Mouse (Mus musculus) midbrain, embryonic 13.5 days (tissue): Measurements from ENCODE around the gene Map1s. TPM values are rescaled to one million over a fixed set of nuclear protein-coding genes. Genes with fewer than 3 reads are reported as not detected.
A peak's percentile ranks its signal among the peaks of the same experiment; 100 is the strongest.

Experiments used
- ATAC-seq: fragments of 200-750 bp; cut with Nextera tagmentation; 2 replicates; pipeline ENCODE4 v1.8.0; 2017; ENCODE audit warnings: mild to moderate bottlenecking, moderate TSS enrichment, moderate library complexity
- H3K27ac ChIP-seq: fragments of 300-500 bp; sonication (generic); 2 replicates; pipeline ENCODE4 v1.5.1; 2015; ENCODE audit warnings: inconsistent platforms, mild to moderate bottlenecking, moderate library complexity
- H3K27me3 ChIP-seq: fragments of 300-500 bp; sonication (generic); 2 replicates; pipeline ENCODE4 v1.6.1; 2015; ENCODE audit warnings: mild to moderate bottlenecking, inconsistent platforms
- H3K36me3 ChIP-seq: fragments of 300-500 bp; sonication (generic); 2 replicates; pipeline ENCODE4 v1.6.1; 2015; ENCODE audit warnings: mild to moderate bottlenecking, inconsistent platforms
- H3K4me1 ChIP-seq: fragments of 300-500 bp; sonication (generic); replicated peaks from 2 replicates; pipeline ENCODE4 v1.6.1; 2015; ENCODE audit warnings: inconsistent platforms
- H3K4me2 ChIP-seq: fragments of 300-500 bp; sonication (generic); replicated peaks from 2 replicates; pipeline ENCODE4 v1.6.1; 2015; ENCODE audit warnings: moderate library complexity, mild to moderate bottlenecking, inconsistent platforms
- H3K4me3 ChIP-seq: fragments of 300-500 bp; sonication (generic); replicated peaks from 2 replicates; pipeline ENCODE4 v1.5.1; 2015; ENCODE audit warnings: mild to moderate bottlenecking, inconsistent platforms
- H3K9ac ChIP-seq: fragments of 300-500 bp; sonication (generic); replicated peaks from 2 replicates; pipeline ENCODE4 v1.6.1; 2015; ENCODE audit warnings: mild to moderate bottlenecking, inconsistent platforms
- H3K9me3 ChIP-seq: fragments of 300-500 bp; sonication (generic); 2 replicates; pipeline ENCODE4 v1.6.1; 2016; ENCODE audit warnings: mild to moderate bottlenecking, inconsistent platforms
- WGBS: fragments of 180-500 bp; shearing (Covaris S2); methylation state at CpG from one replicate; pipeline ENCODE4 v1.1.7; 2015; 5-methylcytosine and 5-hydroxymethylcytosine counted together
- polyA plus RNA-seq: library from polyadenylated mRNA; unstranded; fragments of >200 nt; fragmentation: Nextera tagmentation; extraction: Ambion mirVana; gene quantifications from 2 replicates; pipeline ENCODE4 v1.2.1, GENCODE M21; 2015

The Map1s gene
- polyA plus RNA-seq, 1 experiment from 2014 or later, result 61.0 TPM

DNA sequence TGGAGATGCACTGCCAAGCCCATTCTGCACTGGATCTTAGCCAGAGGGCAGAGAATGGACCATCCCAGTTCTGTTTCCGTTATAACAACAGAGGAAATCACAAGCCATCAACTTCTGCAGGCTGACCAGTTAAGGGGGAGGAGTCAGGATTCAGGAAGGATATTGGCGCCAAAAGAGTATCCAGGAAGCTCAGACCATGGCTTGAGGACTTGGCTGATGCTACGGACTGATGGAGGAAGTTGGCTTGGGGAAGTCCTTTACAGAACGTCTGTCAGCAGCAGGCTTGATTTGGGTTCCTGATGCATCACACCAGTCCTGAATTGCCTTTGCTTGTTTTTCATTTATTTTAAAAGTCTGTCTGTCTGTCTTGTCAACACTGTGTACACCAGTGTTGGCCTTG is 1.2 kb upstream of the Map1s start:
- 74% methylated on average over 4 of the region's 4 CpGs for WGBS
- Histone ChIP-seq H3K4me1 (peaks cover 19% of the 10 kb centered on the region), H3K9ac (no peak overlapping the region), H3K36me3 (no peaks in the 10 kb centered on the region), H3K27ac (no peak overlapping the region), H3K4me2 (no peak overlapping the region; the same call in 1 of the 2 replicates), H3K27me3 (peaks cover 23% of the 10 kb centered on the region), H3K9me3 (no peaks in the 10 kb centered on the region), H3K4me3 (no peak overlapping the region)
- no peak for ATAC-seq

DNA sequence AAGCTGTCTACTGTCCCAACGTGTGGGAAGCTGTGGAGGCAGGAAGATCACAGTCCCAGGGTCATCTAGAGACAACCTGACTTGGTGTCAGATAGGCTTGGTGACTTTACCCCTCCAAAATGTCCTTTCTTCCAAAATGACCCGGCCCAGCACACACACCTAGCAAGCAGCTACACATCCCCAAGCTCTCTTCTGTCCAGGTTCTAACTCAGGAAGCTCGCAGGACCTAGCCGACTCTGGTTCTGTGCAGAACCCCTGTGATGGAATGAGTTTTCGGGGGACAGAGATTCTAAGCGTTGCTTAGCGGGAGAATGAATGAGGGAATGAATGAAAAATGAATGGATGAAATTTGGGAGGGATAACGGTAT is 285 bp upstream of the Map1s start:
- Histone ChIP-seq H3K9ac (peak overlapping the region; percentile 95), H3K4me1 (peaks cover 19% of the 10 kb centered on the region), H3K36me3 (no peaks in the 10 kb centered on the region), H3K27ac (peak overlapping the region; percentile 88), H3K4me2 (peak overlapping the region; percentile 94), H3K9me3 (no peaks in the 10 kb centered on the region), H3K4me3 (peak overlapping the region; percentile 92), H3K27me3 (peaks cover 23% of the 10 kb centered on the region)
- ATAC-seq, result peak; percentile 64
- 21% methylated on average over 8 of the region's 8 CpGs for WGBS

DNA sequence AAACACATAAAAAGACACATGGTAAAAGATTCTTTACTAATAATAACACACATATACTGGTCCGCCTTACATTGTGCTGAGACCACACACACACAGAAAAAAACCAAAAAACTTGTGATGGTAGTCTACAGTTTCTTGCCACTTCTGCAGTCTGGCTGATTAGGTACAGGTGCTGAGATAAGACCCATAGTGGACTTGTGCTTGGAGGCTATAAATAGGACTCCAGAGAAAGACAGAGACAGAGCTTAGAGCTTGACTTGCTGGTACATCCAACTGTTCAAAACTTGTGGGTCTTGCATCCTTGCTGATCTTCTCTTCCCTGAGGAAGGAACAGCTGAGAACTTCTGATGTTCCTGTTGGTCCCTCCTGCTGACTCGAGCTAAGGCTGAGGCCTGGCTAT is 1.8 kb downstream of the Map1s start:
- peaks cover 20% of the 10 kb centered on the region for H3K36me3 ChIP-seq
- no peak overlapping the region for H3K27ac ChIP-seq
- H3K4me2 ChIP-seq, result no peak overlapping the region
- WGBS, result 88% methylated on average over 2 of the region's 2 CpGs
- peaks cover 19% of the 10 kb centered on the region for H3K4me1 ChIP-seq
- H3K9ac ChIP-seq, result no peak overlapping the region
- ATAC-seq, result no peak
- H3K4me3 ChIP-seq, result no peak overlapping the region
- H3K9me3 ChIP-seq, result no peaks in the 10 kb centered on the region
- peaks cover 17% of the 10 kb centered on the region for H3K27me3 ChIP-seq

DNA sequence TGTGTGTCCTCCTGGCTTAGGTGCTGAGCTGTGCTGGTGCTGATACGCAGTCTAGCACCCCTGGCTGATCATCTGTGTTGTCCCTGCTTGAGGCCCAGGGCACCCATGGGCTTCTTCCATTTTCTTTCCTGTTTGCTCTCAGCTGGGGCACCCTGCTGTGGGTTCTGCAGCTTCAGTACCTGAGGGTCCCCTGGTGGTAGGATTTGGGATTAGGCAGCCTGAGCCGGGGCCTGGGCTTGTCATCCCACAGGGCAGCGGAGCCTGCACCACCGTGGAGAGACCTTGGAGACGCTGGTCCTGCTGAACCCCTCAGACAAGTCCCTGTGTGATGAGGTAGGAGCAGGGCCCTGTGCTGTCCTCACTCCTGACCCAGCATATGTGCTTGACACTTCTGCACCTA is 5.9 kb downstream of the Map1s start:
- Histone ChIP-seq H3K27me3 (no peaks in the 10 kb centered on the region), H3K4me3 (no peak overlapping the region), H3K4me2 (no peak overlapping the region), H3K9me3 (no peaks in the 10 kb centered on the region), H3K36me3 (peaks cover 61% of the 10 kb centered on the region), H3K4me1 (peaks cover 10% of the 10 kb centered on the region), H3K9ac (no peak overlapping the region), H3K27ac (no peak overlapping the region)
- ATAC-seq, result no peak
- 79% methylated on average over 5 of the region's 5 CpGs for WGBS

- Histone ChIP-seq H3K9me3 (no peaks in the 10 kb centered on the region), H3K4me2 (no peak overlapping the region), H3K9ac (no peak overlapping the region), H3K27ac (no peak overlapping the region), H3K36me3 (peaks cover 74% of the 10 kb centered on the region), H3K4me3 (no peak overlapping the region), H3K4me1 (no peaks in the 10 kb centered on the region), H3K27me3 (no peaks in the 10 kb centered on the region)
- WGBS, result 96% methylated on average over 30 of the region's 30 CpGs
- no peak for ATAC-seq
Observed at GRCm38 (mm10) chr8:70912955-70913354, 7.2 kb downstream of the Map1s start.

GRCm38 (mm10) chr8:70913523-70913922 is 7.8 kb downstream of the Map1s start:
- 94% methylated on average over 26 of the region's 26 CpGs for WGBS
- H3K27ac ChIP-seq, result no peak overlapping the region
- H3K4me1 ChIP-seq, result no peaks in the 10 kb centered on the region
- H3K4me3 ChIP-seq, result no peak overlapping the region
- peaks cover 80% of the 10 kb centered on the region for H3K36me3 ChIP-seq
- H3K9me3 ChIP-seq, result no peaks in the 10 kb centered on the region
- H3K27me3 ChIP-seq, result no peaks in the 10 kb centered on the region
- peak; percentile 9; the same call in 1 of the 2 replicates for ATAC-seq
- no peak overlapping the region for H3K4me2 ChIP-seq
- no peak overlapping the region for H3K9ac ChIP-seq

DNA sequence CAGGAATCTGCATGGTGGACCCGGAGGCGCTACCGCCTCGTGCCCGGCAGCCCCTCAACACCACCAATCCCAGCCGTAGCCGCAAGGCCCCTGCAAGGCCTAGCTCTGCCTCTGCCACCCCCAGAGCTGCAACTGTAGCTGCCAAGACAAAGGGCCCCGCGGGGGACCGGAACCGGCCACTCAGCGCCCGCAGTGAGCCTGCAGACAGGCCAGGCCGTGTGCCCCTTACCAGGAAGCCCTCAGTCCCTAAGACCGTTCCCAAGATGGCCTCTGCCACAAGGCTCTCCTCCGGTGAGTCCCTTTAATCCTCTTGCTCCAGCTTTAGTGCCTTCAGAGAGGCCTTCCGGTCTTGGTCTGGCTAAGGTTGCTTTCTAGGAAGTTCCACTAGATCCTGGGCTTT is 9.0 kb downstream of the Map1s start:
- H3K4me2 ChIP-seq, result no peak overlapping the region
- H3K27me3 ChIP-seq, result no peaks in the 10 kb centered on the region
- H3K4me3 ChIP-seq, result no peak overlapping the region
- no peak overlapping the region for H3K9ac ChIP-seq
- no peak for ATAC-seq
- H3K4me1 ChIP-seq, result no peaks in the 10 kb centered on the region
- no peak overlapping the region for H3K27ac ChIP-seq
- H3K36me3 ChIP-seq, result peaks cover 88% of the 10 kb centered on the region
- 93% methylated on average over 17 of the region's 17 CpGs for WGBS
- no peaks in the 10 kb centered on the region for H3K9me3 ChIP-seq

DNA sequence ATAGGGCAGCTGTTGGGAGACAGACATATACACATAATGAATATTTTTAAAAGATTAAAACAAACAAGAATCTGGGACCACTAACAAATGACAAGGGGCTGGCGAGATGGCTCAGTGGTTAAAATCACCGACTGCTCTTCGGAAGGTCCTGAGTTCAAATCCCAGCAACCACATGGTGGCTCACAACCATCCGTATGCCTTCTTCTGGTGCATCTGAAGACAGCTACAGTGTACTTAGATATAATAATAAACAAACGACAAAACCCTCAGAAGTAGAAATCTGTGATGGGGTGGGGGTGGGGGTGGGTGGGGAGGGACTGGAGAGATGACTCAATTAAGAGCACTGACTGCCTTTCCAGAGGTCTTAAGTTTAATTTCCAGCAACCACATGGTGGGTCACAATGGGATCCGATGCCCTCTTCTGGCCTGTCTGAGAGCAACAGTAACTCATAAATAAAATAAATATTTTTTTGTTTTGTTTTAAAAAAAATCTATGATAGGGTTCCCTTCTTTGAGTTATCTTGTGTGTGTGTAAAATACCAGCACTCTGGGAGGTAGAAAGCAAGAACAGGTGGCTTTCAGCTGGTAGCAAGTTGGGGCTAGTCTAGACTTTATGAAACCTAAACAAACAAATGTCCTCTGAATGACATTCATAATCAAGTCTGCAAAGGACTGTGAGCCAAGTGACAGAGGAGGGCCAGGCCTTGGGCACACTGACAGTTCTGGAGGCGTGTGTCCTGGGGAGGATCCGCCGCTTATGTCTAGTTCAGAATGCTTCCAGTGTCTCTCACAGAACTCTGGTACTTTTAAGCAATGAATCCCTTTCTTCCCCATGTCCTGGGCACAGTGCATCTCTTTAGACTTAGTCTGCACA is 14.6 kb downstream of the Map1s start:
- H3K36me3 ChIP-seq, result peaks cover 71% of the 10 kb centered on the region
- no peak overlapping the region for H3K4me2 ChIP-seq
- 92% methylated on average over 9 of the region's 9 CpGs for WGBS
- no peak overlapping the region for H3K27ac ChIP-seq
- H3K27me3 ChIP-seq, result no peaks in the 10 kb centered on the region
- no peak overlapping the region for H3K9ac ChIP-seq
- no peak overlapping the region for H3K4me3 ChIP-seq
- no peak for ATAC-seq
- no peaks in the 10 kb centered on the region for H3K4me1 ChIP-seq
- H3K9me3 ChIP-seq, result no peaks in the 10 kb centered on the region

DNA sequence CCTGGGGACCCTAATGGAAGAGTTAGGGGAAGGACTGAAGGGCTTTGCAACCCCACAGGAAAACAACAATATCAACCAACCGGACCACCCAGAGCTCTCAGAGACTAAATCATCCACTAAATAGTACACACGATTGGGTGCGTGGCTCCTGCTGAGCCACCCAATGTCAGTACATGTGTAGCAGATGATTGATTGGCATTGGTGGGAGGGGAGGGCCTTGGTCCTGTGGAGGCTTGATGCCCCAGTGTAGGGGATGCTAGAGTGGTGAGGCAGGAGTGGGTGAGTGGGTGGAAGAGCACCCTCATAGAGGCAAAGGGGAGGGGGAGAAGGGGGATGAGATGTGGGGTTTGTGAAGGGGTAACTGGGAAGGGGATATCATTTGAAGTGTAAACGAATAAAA is 18.4 kb downstream of the Map1s start:
- ATAC-seq, result no peak
- Histone ChIP-seq H3K4me3 (no peak overlapping the region), H3K9me3 (no peaks in the 10 kb centered on the region), H3K36me3 (peaks cover 33% of the 10 kb centered on the region), H3K27me3 (no peaks in the 10 kb centered on the region), H3K27ac (no peak overlapping the region), H3K4me1 (no peaks in the 10 kb centered on the region), H3K9ac (no peak overlapping the region), H3K4me2 (no peak overlapping the region)
- WGBS, result 90% methylated on average over 4 of the region's 4 CpGs

GRCm38 (mm10) chr8:70925754-70926153 is 20.0 kb downstream of the Map1s start:
- WGBS, result 90% methylated on average over 4 of the region's 4 CpGs
- no peak overlapping the region for H3K4me2 ChIP-seq
- no peak overlapping the region for H3K27ac ChIP-seq
- no peak for ATAC-seq
- H3K4me1 ChIP-seq, result no peaks in the 10 kb centered on the region
- H3K9me3 ChIP-seq, result no peaks in the 10 kb centered on the region
- H3K36me3 ChIP-seq, result peaks cover 28% of the 10 kb centered on the region
- no peak overlapping the region for H3K4me3 ChIP-seq
- H3K9ac ChIP-seq, result no peak overlapping the region
- H3K27me3 ChIP-seq, result no peaks in the 10 kb centered on the region

DNA sequence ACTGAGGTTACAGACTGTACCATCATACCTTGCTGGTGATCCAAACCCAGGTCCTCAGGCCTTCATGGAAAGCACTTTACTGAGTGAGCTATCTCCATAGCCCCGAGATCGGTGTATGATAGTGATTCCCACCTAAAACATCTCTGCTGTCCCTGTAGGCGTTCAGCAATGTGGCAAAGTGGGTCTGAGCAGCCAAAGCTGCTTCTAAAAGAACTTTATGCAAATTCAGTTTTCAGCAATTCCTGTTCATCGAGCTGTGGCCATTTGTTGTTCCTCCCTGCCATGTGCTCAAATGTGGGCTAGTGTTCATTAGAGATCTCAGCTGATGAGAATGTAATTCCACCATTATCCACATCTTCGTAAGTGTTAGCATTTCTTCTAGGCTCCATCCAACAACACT is 20.7 kb downstream of the Map1s start:
- ATAC-seq, result no peak
- WGBS, result 94% methylated on average over 5 of the region's 5 CpGs
- no peaks in the 10 kb centered on the region for H3K27me3 ChIP-seq
- H3K9me3 ChIP-seq, result no peaks in the 10 kb centered on the region
- no peaks in the 10 kb centered on the region for H3K4me1 ChIP-seq
- H3K36me3 ChIP-seq, result peaks cover 27% of the 10 kb centered on the region
- no peak overlapping the region for H3K9ac ChIP-seq
- H3K27ac ChIP-seq, result no peak overlapping the region
- H3K4me2 ChIP-seq, result no peak overlapping the region
- H3K4me3 ChIP-seq, result no peak overlapping the region

DNA sequence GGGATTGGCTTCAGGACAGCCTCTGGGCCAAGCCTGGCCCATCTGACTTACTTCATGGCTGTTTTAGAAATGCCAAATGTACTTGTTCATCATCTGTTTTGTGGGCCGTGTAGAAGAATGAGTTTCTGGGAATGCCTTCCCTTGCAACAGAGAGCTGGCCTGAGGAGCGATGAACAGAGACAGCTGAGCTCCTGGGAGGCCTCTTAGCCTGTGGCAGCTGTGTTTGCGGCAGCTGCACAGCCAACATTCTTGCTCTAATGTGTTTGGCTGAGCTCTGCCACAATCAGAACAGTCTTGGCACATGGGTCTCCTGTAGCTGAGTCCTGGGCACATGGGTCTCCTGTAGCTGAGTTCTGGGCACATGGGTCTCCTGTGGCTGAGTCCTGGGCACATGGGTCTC is 22.4 kb downstream of the Map1s start:
- WGBS, result 88% methylated on average over 3 of the region's 3 CpGs
- Histone ChIP-seq H3K27me3 (no peaks in the 10 kb centered on the region), H3K4me1 (no peaks in the 10 kb centered on the region)

More for the DNA sequence above, 22.4 kb downstream of the Map1s start:
- Histone ChIP-seq H3K9me3 (no peaks in the 10 kb centered on the region), H3K4me2 (no peak overlapping the region), H3K36me3 (peaks cover 36% of the 10 kb centered on the region), H3K4me3 (no peak overlapping the region), H3K9ac (no peak overlapping the region), H3K27ac (no peak overlapping the region)
- ATAC-seq, result no peak
